24 mouse cellular contexts compared by ENCODE assay signal in genomic region chr15:85524404-85524950, GRCm38 (mm10). TPM values are rescaled to one million over a fixed set of nuclear protein-coding genes. Genes with fewer than 3 reads are reported as not detected.
DNase-seq lines count a peak whose midpoint lies in the region; ATAC-seq lines count a peak whose summit lies in the region.
"Had no signal": no experiment of that assay in that cellular context is flagged by ENCODE, and none has a peak within 500 bp of the region (broad histone marks: within the 10 kb centered on the region; RNA-seq: fewer than 3 reads in every experiment).

No protein-coding gene starts in this region.

- ATAC-seq in hindbrain, embryonic 13.5 days (ENCODE audit: low FRiP score) = 0 out of 2 replicates have a peak, but pooled peaks have one; percentile 39
- ATAC-seq in hindbrain, embryonic 14.5 days (ENCODE audit: low FRiP score) = no peak
- ATAC-seq in midbrain, embryonic 11.5 days (ENCODE audit: low FRiP score) = peak; percentile 66
- no peak for ATAC-seq in midbrain, embryonic 15.5 days (replicated peaks)
- 0 out of 2 replicates have a peak, but pooled peaks have one; percentile 50 for ATAC-seq in hindbrain, embryonic 16.5 days
- ATAC-seq: activated CD4-positive, CD25-positive, alpha-beta regulatory T cell, adult 4 months had no signal

- H3K4me1 ChIP-seq in hindbrain, embryonic 13.5 days (replicated peaks) = peaks cover 23% of the 10 kb centered on the region
- peaks cover 3% of the 10 kb centered on the region; the same call in 1 of the 2 replicates for H3K4me1 ChIP-seq in hindbrain, embryonic 14.5 days (replicated peaks; ENCODE audit: control insufficient read depth, insufficient read depth, low read length)
- peaks cover 19% of the 10 kb centered on the region for H3K4me1 ChIP-seq in midbrain, embryonic 11.5 days (ENCODE audit: control insufficient read depth, insufficient read depth, low read length)
- H3K4me1 ChIP-seq in midbrain, embryonic 15.5 days = peaks cover 17% of the 10 kb centered on the region
- peaks cover 7% of the 10 kb centered on the region; the same call in 1 of the 2 replicates for H3K4me1 ChIP-seq in hindbrain, embryonic 16.5 days (ENCODE audit: control insufficient read depth, insufficient read depth, low read depth, low read length)

- no peak overlapping the region for H3K4me2 ChIP-seq in hindbrain, embryonic 13.5 days
- H3K4me2 ChIP-seq in hindbrain, embryonic 14.5 days (replicated peaks) = no peak overlapping the region
- no peak overlapping the region for H3K4me2 ChIP-seq in midbrain, embryonic 11.5 days
- no peak overlapping the region for H3K4me2 ChIP-seq in midbrain, embryonic 15.5 days
- H3K4me2 ChIP-seq in hindbrain, embryonic 16.5 days (ENCODE audit: low read length) = no peak overlapping the region
- H3K4me2 ChIP-seq: lung, embryonic 15.5 days had no signal

- no peak overlapping the region for H3K4me3 ChIP-seq in hindbrain, embryonic 13.5 days
- H3K4me3 ChIP-seq in hindbrain, embryonic 14.5 days (replicated peaks; ENCODE audit: low read length) = no peak overlapping the region
- H3K4me3 ChIP-seq in midbrain, embryonic 11.5 days (ENCODE audit: low read depth, low read length) = no peak overlapping the region
- H3K4me3 ChIP-seq in midbrain, embryonic 15.5 days = no peak overlapping the region
- H3K4me3 ChIP-seq in hindbrain, embryonic 16.5 days (ENCODE audit: low read length) = no peak overlapping the region
- H3K4me3 ChIP-seq: heart, embryonic 10.5 days; lung, embryonic 15.5 days; megakaryocyte, embryonic 14.5 days had no signal

- H3K27ac ChIP-seq in hindbrain, embryonic 13.5 days = no peak overlapping the region
- no peak overlapping the region for H3K27ac ChIP-seq in hindbrain, embryonic 14.5 days
- H3K27ac ChIP-seq in midbrain, embryonic 11.5 days (ENCODE audit: low read depth, low read length) = no peak overlapping the region
- no peak overlapping the region for H3K27ac ChIP-seq in midbrain, embryonic 15.5 days
- no peak overlapping the region for H3K27ac ChIP-seq in hindbrain, embryonic 16.5 days (ENCODE audit: low read depth, low read length)
- H3K27ac ChIP-seq: liver, embryonic 14.5 days had no signal

- H3K27me3 ChIP-seq in hindbrain, embryonic 13.5 days = peaks cover 13% of the 10 kb centered on the region; the same call in 1 of the 2 replicates
- no peaks in the 10 kb centered on the region for H3K27me3 ChIP-seq in hindbrain, embryonic 14.5 days (ENCODE audit: control insufficient read depth, insufficient read depth, low read length)
- H3K27me3 ChIP-seq in midbrain, embryonic 11.5 days (ENCODE audit: control insufficient read depth, insufficient read depth, low read length) = 0 out of 2 replicates have a peak, but pooled peaks cover 7% of the 10 kb centered on the region
- no peaks in the 10 kb centered on the region; the same call in 1 of the 2 replicates for H3K27me3 ChIP-seq in midbrain, embryonic 15.5 days (replicated peaks)
- H3K27me3 ChIP-seq in hindbrain, embryonic 16.5 days (replicated peaks; ENCODE audit: control insufficient read depth, insufficient read depth, low read length) = no peaks in the 10 kb centered on the region
- H3K27me3 ChIP-seq: lung, embryonic 15.5 days had no signal

- H3K36me3 ChIP-seq in hindbrain, embryonic 13.5 days = no peaks in the 10 kb centered on the region
- no peaks in the 10 kb centered on the region for H3K36me3 ChIP-seq in hindbrain, embryonic 14.5 days (replicated peaks; ENCODE audit: control insufficient read depth, insufficient read depth)
- H3K36me3 ChIP-seq in midbrain, embryonic 11.5 days (ENCODE audit: control insufficient read depth, insufficient read depth, low read length) = no peaks in the 10 kb centered on the region
- no peaks in the 10 kb centered on the region for H3K36me3 ChIP-seq in midbrain, embryonic 15.5 days (replicated peaks)
- no peaks in the 10 kb centered on the region for H3K36me3 ChIP-seq in hindbrain, embryonic 16.5 days (ENCODE audit: control insufficient read depth, insufficient read depth, low read length)
- H3K36me3 ChIP-seq: heart, embryonic 10.5 days; lung, embryonic 15.5 days had no signal

- peak; percentile 34 for DNase-seq in embryo, embryonic 9.5 days (ENCODE audit: extremely low spot score)
- no peak for DNase-seq in embryo, embryonic 11 days
- no peak for DNase-seq in hindbrain, embryonic 14.5 days (ENCODE audit: low spot score)
- no peak for DNase-seq in midbrain, embryonic 11.5 days (ENCODE audit: low spot score, missing footprints)
- DNase-seq in right cerebral cortex, postnatal 25 days = no peak
- DNase-seq: adrenal gland, postnatal 10 days; cerebellum, adult 2 months; cerebellum, postnatal 25 days; gastrocnemius, postnatal 10 days; heart, postnatal 4 days; lung, postnatal 36 days had no signal

- H3K9ac ChIP-seq in hindbrain, embryonic 13.5 days = no peak overlapping the region
- H3K9ac ChIP-seq in hindbrain, embryonic 14.5 days = no peak overlapping the region
- no peak overlapping the region for H3K9ac ChIP-seq in midbrain, embryonic 11.5 days (ENCODE audit: low read length)
- H3K9ac ChIP-seq in midbrain, embryonic 15.5 days = no peak overlapping the region
- H3K9ac ChIP-seq in hindbrain, embryonic 16.5 days (ENCODE audit: low read depth, low read length) = no peak overlapping the region
- H3K9ac ChIP-seq: liver, embryonic 14.5 days; lung, embryonic 15.5 days had no signal

- 21% methylated on average over 12 of the region's 12 CpGs for WGBS in hindbrain, embryonic 13.5 days
- 23% methylated on average over 12 of the region's 12 CpGs for WGBS in hindbrain, embryonic 14.5 days
- 4% methylated on average over 12 of the region's 12 CpGs for WGBS in midbrain, embryonic 11.5 days
- WGBS in midbrain, embryonic 15.5 days = 11% methylated on average over 12 of the region's 12 CpGs
- WGBS in hindbrain, embryonic 16.5 days = 24% methylated on average over 12 of the region's 12 CpGs

- H3K9me3 ChIP-seq in hindbrain, embryonic 13.5 days = no peaks in the 10 kb centered on the region
- no peaks in the 10 kb centered on the region for H3K9me3 ChIP-seq in hindbrain, embryonic 14.5 days (ENCODE audit: control insufficient read depth, low read length)
- no peaks in the 10 kb centered on the region for H3K9me3 ChIP-seq in midbrain, embryonic 11.5 days (ENCODE audit: control insufficient read depth, low read length)
- H3K9me3 ChIP-seq in midbrain, embryonic 15.5 days = no peaks in the 10 kb centered on the region
- H3K9me3 ChIP-seq in hindbrain, embryonic 16.5 days (ENCODE audit: control insufficient read depth, low read length) = no peaks in the 10 kb centered on the region
- H3K9me3 ChIP-seq: heart, embryonic 10.5 days; lung, embryonic 15.5 days; megakaryocyte, embryonic 14.5 days had no signal

RNA-seq across cellular contexts. Expression of gene 7530416G11Rik, which starts 21.4 kb away (rescaled TPM):
- polyA plus RNA-seq in hindbrain, embryonic 13.5 days (2015; fragmentation: Nextera tagmentation; extraction: Ambion mirVana) = not detected in 2 replicates
- not detected in 2 replicates for polyA plus RNA-seq in hindbrain, embryonic 14.5 days (2014; fragmentation: Nextera tagmentation; extraction: Ambion mirVana)
- not detected in 2 replicates for polyA plus RNA-seq in midbrain, embryonic 11.5 days (2014; fragmentation: Nextera tagmentation; extraction: Ambion mirVana)
- not detected in 2 replicates for polyA plus RNA-seq in midbrain, embryonic 15.5 days (2015; fragmentation: Nextera tagmentation; extraction: Ambion mirVana)
- polyA plus RNA-seq in hindbrain, embryonic 16.5 days (2015; fragmentation: Nextera tagmentation; extraction: Ambion mirVana) = not detected in 2 replicates
- polyA plus RNA-seq: activated CD4-positive, CD25-positive, alpha-beta regulatory T cell, adult 4 months; cerebellum, adult 2 months; heart, embryonic 10.5 days; heart, embryonic 16.5 days; intestine, embryonic 14.5 days; kidney, embryonic 14.5 days; limb, embryonic 14.5 days; liver, embryonic 14.5 days; lung, embryonic 15.5 days; neural tube, embryonic 14.5 days had no signal

RNA-seq across cellular contexts. Expression of gene Wnt7b, which starts 57.8 kb away (rescaled TPM):
- polyA plus RNA-seq in hindbrain, embryonic 13.5 days (2015; fragmentation: Nextera tagmentation; extraction: Ambion mirVana) = 40.1 and 47.2 TPM in 2 replicates
- 28.1 and 30.8 TPM in 2 replicates for polyA plus RNA-seq in hindbrain, embryonic 14.5 days (2014; fragmentation: Nextera tagmentation; extraction: Ambion mirVana)
- polyA plus RNA-seq in midbrain, embryonic 11.5 days (2014; fragmentation: Nextera tagmentation; extraction: Ambion mirVana) = 38.5 and 44.3 TPM in 2 replicates
- polyA plus RNA-seq in midbrain, embryonic 15.5 days (2015; fragmentation: Nextera tagmentation; extraction: Ambion mirVana) = 33.2 and 35.0 TPM in 2 replicates
- 26.4 and 35.4 TPM in 2 replicates for polyA plus RNA-seq in hindbrain, embryonic 16.5 days (2015; fragmentation: Nextera tagmentation; extraction: Ambion mirVana)
- polyA plus RNA-seq: activated CD4-positive, CD25-positive, alpha-beta regulatory T cell, adult 4 months had no signal

Comparison
In these comparisons a context has a peak if more than half of its experiments do, and no peak if none do; other contexts are left out.
1. ATAC-seq: peak in hindbrain, embryonic 13.5 days (single experiment), midbrain, embryonic 11.5 days (single experiment) and hindbrain, embryonic 16.5 days (single experiment); none in hindbrain, embryonic 14.5 days (single experiment) and midbrain, embryonic 15.5 days (single experiment).